Mouse (Mus musculus): ENCODE data around the gene Arfip1. TPM values are rescaled to one million over a fixed set of nuclear protein-coding genes. Genes with fewer than 3 reads are reported as not detected.

Gene Arfip1
- polyA plus RNA-seq, 1 experiment from 2014 or later, result 53.1 TPM

DNA sequence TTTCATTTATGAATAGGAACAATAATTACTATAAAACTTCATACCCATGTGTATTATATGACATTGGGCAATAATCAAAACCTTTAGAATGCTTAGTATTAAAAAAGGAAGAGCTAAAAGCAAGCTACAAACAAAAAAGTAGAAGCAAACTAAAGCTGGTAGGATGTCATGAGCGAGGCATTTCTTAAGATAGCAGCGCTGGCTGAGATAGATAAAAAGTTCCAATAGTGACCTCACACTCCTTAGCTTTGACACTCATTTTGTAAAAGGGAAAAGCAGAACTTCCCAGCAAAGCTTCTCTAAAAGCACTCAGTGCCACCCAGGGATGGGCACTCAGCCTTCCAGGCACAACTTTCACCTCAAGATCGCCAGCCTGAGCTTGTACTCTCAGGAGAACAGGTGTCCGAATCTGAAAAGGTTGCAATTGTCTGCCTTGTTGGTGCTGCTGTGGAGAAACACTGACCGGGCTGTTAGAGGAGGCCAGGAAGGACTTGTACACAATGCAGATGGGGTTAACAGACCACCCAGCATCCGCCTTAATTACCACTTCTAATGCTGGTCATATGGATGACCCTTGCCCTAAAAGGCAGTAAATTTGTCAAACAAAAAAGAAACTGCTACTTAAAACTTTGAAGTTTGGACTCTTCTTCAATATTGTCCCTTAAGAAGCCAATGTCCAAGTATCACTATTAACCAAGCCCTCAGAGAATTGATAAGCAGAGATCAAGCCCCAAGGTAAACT is 69.5 kb downstream of the Arfip1 start:
- H3K4me3 ChIP-seq (replicated peaks), result no peak overlapping the region
- WGBS, result 56% methylated on average over 6 of the region's 6 CpGs
- ATAC-seq, result no peak
- no peak overlapping the region for H3K4me2 ChIP-seq (replicated peaks)
- H3K27me3 ChIP-seq (replicated peaks), result no peaks in the 10 kb centered on the region
- H3K36me3 ChIP-seq, result peaks cover 2% of the 10 kb centered on the region; the same call in 1 of the 2 replicates
- peaks cover 4% of the 10 kb centered on the region; the same call in 1 of the 2 replicates for H3K4me1 ChIP-seq (replicated peaks)
- H3K27ac ChIP-seq, result no peak overlapping the region
- H3K9me3 ChIP-seq, result no peaks in the 10 kb centered on the region
- H3K9ac ChIP-seq, result no peak overlapping the region

DNA sequence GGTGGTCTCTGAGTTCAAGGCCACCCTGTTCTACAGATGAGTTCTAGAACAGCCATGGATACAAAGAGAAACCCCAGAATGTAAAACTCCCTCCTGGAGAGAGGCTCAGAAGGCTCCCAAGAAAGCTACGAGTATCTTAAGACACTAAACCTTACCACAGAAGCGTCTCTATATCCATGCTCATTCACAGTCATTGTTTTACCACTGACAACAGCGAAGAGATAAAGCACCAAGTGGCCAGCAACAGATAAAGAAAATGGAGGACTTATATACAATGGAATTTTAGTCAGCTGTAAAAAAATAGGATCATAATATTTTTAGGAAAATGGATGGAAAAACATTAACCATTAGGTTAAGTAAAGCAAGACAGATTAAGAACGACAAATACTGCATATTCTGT is 77.2 kb downstream of the Arfip1 start:
- Histone ChIP-seq H3K36me3 (no peaks in the 10 kb centered on the region; the same call in 1 of the 2 replicates), H3K9ac (no peak overlapping the region), H3K27ac (no peak overlapping the region), H3K4me3 (replicated peaks) (no peak overlapping the region), H3K4me2 (replicated peaks) (no peak overlapping the region), H3K4me1 (replicated peaks) (no peaks in the 10 kb centered on the region), H3K27me3 (replicated peaks) (no peaks in the 10 kb centered on the region), H3K9me3 (no peaks in the 10 kb centered on the region)
- ATAC-seq, result no peak
- 82% methylated on average over 4 of the region's 4 CpGs for WGBS

GRCm38 (mm10) chr3:84504291-84504690 is 78.1 kb downstream of the Arfip1 start:
- H3K27ac ChIP-seq, result no peak overlapping the region
- ATAC-seq, result no peak

GRCm38 (mm10) chr3:84502101-84502500 is 80.3 kb downstream of the Arfip1 start:
- 79% methylated on average over 2 of the region's 2 CpGs for WGBS

More at GRCm38 (mm10) chr3:84504291-84504690, 78.1 kb downstream of the Arfip1 start:
- H3K36me3 ChIP-seq, result no peaks in the 10 kb centered on the region; the same call in 1 of the 2 replicates
- no peak overlapping the region for H3K4me2 ChIP-seq (replicated peaks)
- no peak overlapping the region for H3K4me3 ChIP-seq (replicated peaks)
- WGBS, result 89% methylated on average over 8 of the region's 8 CpGs
- H3K9ac ChIP-seq, result no peak overlapping the region
- no peaks in the 10 kb centered on the region for H3K27me3 ChIP-seq (replicated peaks)
- no peaks in the 10 kb centered on the region for H3K9me3 ChIP-seq
- no peaks in the 10 kb centered on the region for H3K4me1 ChIP-seq (replicated peaks)

DNA sequence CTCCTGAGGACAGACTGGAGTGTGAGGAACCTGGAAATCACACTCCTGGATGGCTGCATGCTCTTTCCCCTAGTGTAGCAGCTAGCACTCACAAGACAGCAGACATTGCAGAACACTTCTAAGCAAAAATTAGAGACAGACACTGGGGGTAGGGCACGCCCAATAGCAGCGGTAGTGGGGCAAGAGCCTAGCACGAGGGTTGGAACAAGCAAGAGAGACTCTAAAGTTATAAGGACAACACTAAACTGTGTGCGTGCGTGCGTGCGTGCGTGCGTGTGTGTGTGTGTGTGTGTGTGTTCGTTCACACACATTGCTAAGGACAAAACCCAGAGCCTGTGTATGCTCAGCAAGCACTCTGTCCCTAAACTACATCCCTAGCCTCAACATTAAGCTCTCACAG is 81.9 kb downstream of the Arfip1 start:
- Histone ChIP-seq H3K4me3 (replicated peaks) (no peak overlapping the region), H3K36me3 (no peaks in the 10 kb centered on the region; the same call in 1 of the 2 replicates), H3K4me1 (replicated peaks) (no peaks in the 10 kb centered on the region), H3K27ac (no peak overlapping the region), H3K9me3 (no peaks in the 10 kb centered on the region), H3K4me2 (replicated peaks) (no peak overlapping the region), H3K27me3 (replicated peaks) (no peaks in the 10 kb centered on the region), H3K9ac (no peak overlapping the region)
- no peak for ATAC-seq
- WGBS, result 87% methylated on average over 10 of the region's 10 CpGs

More at GRCm38 (mm10) chr3:84502101-84502500, 80.3 kb downstream of the Arfip1 start:
- H3K27ac ChIP-seq, result no peak overlapping the region
- H3K4me1 ChIP-seq (replicated peaks), result no peaks in the 10 kb centered on the region
- no peak overlapping the region for H3K4me3 ChIP-seq (replicated peaks)
- H3K4me2 ChIP-seq (replicated peaks), result no peak overlapping the region
- no peak overlapping the region for H3K9ac ChIP-seq
- H3K9me3 ChIP-seq, result no peaks in the 10 kb centered on the region
- ATAC-seq, result no peak
- H3K27me3 ChIP-seq (replicated peaks), result no peaks in the 10 kb centered on the region
- no peaks in the 10 kb centered on the region; the same call in 1 of the 2 replicates for H3K36me3 ChIP-seq

- Histone ChIP-seq H3K4me3 (replicated peaks) (no peak overlapping the region), H3K36me3 (peaks cover 8% of the 10 kb centered on the region; the same call in 1 of the 2 replicates), H3K27me3 (replicated peaks) (no peaks in the 10 kb centered on the region), H3K4me2 (replicated peaks) (no peak overlapping the region), H3K9ac (no peak overlapping the region), H3K27ac (no peak overlapping the region), H3K4me1 (replicated peaks) (peaks cover 3% of the 10 kb centered on the region; the same call in 1 of the 2 replicates), H3K9me3 (no peaks in the 10 kb centered on the region)
- 80% methylated on average over 11 of the region's 11 CpGs for WGBS
- ATAC-seq, result no peak
Observed at GRCm38 (mm10) chr3:84497718-84498117, 84.7 kb downstream of the Arfip1 start.

- H3K9me3 ChIP-seq, result no peaks in the 10 kb centered on the region
- H3K27me3 ChIP-seq (replicated peaks), result no peaks in the 10 kb centered on the region
- H3K9ac ChIP-seq, result no peak overlapping the region
- no peak overlapping the region for H3K27ac ChIP-seq
- no peak overlapping the region for H3K4me2 ChIP-seq (replicated peaks)
- H3K36me3 ChIP-seq, result peaks cover 8% of the 10 kb centered on the region; the same call in 1 of the 2 replicates
- ATAC-seq, result no peak
- H3K4me1 ChIP-seq (replicated peaks), result peaks cover 3% of the 10 kb centered on the region; the same call in 1 of the 2 replicates
- no peak overlapping the region for H3K4me3 ChIP-seq (replicated peaks)
- 85% methylated on average over 8 of the region's 8 CpGs for WGBS
Observed at GRCm38 (mm10) chr3:84492657-84493056, 89.8 kb downstream of the Arfip1 start.

GRCm38 (mm10) chr3:84492148-84492547 is 90.3 kb downstream of the Arfip1 start:
- no peaks in the 10 kb centered on the region for H3K27me3 ChIP-seq (replicated peaks)
- no peaks in the 10 kb centered on the region for H3K9me3 ChIP-seq
- H3K4me1 ChIP-seq (replicated peaks), result peaks cover 3% of the 10 kb centered on the region; the same call in 1 of the 2 replicates
- no peak overlapping the region for H3K9ac ChIP-seq
- H3K27ac ChIP-seq, result no peak overlapping the region
- no peak for ATAC-seq
- H3K4me2 ChIP-seq (replicated peaks), result no peak overlapping the region
- H3K4me3 ChIP-seq (replicated peaks), result no peak overlapping the region
- H3K36me3 ChIP-seq, result peaks cover 8% of the 10 kb centered on the region; the same call in 1 of the 2 replicates
- 73% methylated on average over 4 of the region's 4 CpGs for WGBS

DNA sequence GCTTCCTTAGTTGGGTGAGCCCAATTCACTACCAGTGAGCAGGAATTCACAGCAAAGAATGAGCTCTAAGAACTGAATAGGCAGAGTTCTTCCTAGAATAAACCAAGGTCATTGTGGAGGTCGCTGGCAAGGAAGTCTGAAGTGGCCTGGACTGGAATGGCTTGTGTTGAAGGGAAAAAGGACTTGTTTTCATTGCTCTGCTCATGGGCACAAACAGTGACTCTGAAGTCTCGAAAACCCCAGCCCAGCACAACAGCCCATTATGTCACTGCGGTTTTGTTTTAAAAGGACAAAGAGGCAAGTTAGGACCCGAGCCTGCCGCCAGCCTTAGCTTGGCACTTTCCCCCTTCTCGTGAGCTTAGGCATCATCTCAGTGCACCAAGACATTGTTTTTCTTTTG is 93.7 kb downstream of the Arfip1 start:
- ATAC-seq, result no peak
- Histone ChIP-seq H3K9ac (no peak overlapping the region), H3K4me1 (replicated peaks) (no peaks in the 10 kb centered on the region), H3K27ac (no peak overlapping the region), H3K36me3 (peaks cover 8% of the 10 kb centered on the region; the same call in 1 of the 2 replicates), H3K4me3 (replicated peaks) (no peak overlapping the region), H3K27me3 (replicated peaks) (no peaks in the 10 kb centered on the region), H3K4me2 (replicated peaks) (no peak overlapping the region), H3K9me3 (no peaks in the 10 kb centered on the region)
- 83% methylated on average over 6 of the region's 6 CpGs for WGBS

GRCm38 (mm10) chr3:84484891-84485290 is 97.5 kb downstream of the Arfip1 start:
- Histone ChIP-seq H3K4me1 (replicated peaks) (0 out of 2 replicates have a peak, but pooled peaks cover 8% of the 10 kb centered on the region), H3K4me3 (replicated peaks) (no peak overlapping the region), H3K9ac (no peak overlapping the region), H3K9me3 (no peaks in the 10 kb centered on the region), H3K27me3 (replicated peaks) (no peaks in the 10 kb centered on the region), H3K27ac (no peak overlapping the region), H3K36me3 (no peaks in the 10 kb centered on the region), H3K4me2 (replicated peaks) (no peak overlapping the region)
- WGBS, result 49% methylated on average over 3 of the region's 3 CpGs
- no peak for ATAC-seq

DNA sequence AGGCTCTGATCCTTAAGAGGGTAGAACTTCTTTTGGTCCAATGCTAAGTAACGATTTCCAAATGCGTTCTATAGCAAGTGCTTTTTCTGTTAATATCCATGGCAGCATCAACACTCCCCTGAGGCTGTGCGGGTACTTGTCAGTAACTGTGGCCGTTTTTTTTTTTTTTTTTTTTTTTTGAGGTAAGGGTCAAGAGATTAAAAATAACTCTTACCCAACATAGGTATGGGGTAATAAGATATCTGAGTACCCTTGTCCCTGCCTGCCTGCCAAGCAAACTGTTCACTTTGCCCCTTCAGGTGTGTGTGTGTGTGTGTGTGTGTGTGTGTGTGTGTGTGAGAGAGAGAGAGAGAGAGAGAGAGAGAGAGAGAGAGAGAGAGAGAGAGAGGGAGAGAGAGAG is 98.1 kb downstream of the Arfip1 start:
- no peak overlapping the region for H3K4me3 ChIP-seq (replicated peaks)
- no peak overlapping the region for H3K9ac ChIP-seq
- H3K27ac ChIP-seq, result no peak overlapping the region
- H3K4me2 ChIP-seq (replicated peaks), result no peak overlapping the region
- no peaks in the 10 kb centered on the region; the same call in 1 of the 2 replicates for H3K27me3 ChIP-seq (replicated peaks)
- ATAC-seq, result no peak
- H3K36me3 ChIP-seq, result no peaks in the 10 kb centered on the region
- WGBS, result 69% methylated on average over 4 of the region's 4 CpGs
- H3K4me1 ChIP-seq (replicated peaks), result 0 out of 2 replicates have a peak, but pooled peaks cover 9% of the 10 kb centered on the region
- H3K9me3 ChIP-seq, result no peaks in the 10 kb centered on the region

- 82% methylated on average over 6 of the region's 6 CpGs for WGBS
- Histone ChIP-seq H3K9me3 (no peaks in the 10 kb centered on the region), H3K4me3 (replicated peaks) (no peak overlapping the region), H3K27ac (no peak overlapping the region), H3K9ac (no peak overlapping the region), H3K4me2 (replicated peaks) (no peak overlapping the region), H3K27me3 (replicated peaks) (peaks cover 7% of the 10 kb centered on the region), H3K36me3 (no peaks in the 10 kb centered on the region), H3K4me1 (replicated peaks) (0 out of 2 replicates have a peak, but pooled peaks cover 9% of the 10 kb centered on the region)
- no peak for ATAC-seq
Observed at GRCm38 (mm10) chr3:84482121-84482520, 100.3 kb downstream of the Arfip1 start.
